Mouse (Mus musculus) heart, postnatal 0 days (tissue): Measurements from ENCODE around the gene Plxdc2. TPM values are rescaled to one million over a fixed set of nuclear protein-coding genes. Genes with fewer than 3 reads are reported as not detected.

Source experiments
- ATAC-seq: fragments of 200-750 bp; cut with Nextera tagmentation; 2 replicates; pipeline ENCODE4 v1.8.0; 2017; ENCODE audit warnings: low read depth, moderate number of reproducible peaks, moderate library complexity; ENCODE audit not compliant: insufficient read depth
- DNase-seq: peaks from one replicate; pipeline ENCODE4 v3.0.0-alpha.2; 2016; ENCODE audit warnings: low spot score
- H3K27ac ChIP-seq: fragments of 300-500 bp; sonication (generic); 2 replicates; pipeline ENCODE4 v1.5.1; 2014; ENCODE audit warnings: low read depth, mild to moderate bottlenecking
- H3K27me3 ChIP-seq: fragments of 300-500 bp; sonication (generic); 2 replicates; pipeline ENCODE4 v1.6.1; 2014; ENCODE audit warnings: low read length, mixed read lengths; ENCODE audit not compliant: control insufficient read depth, insufficient read depth
- H3K36me3 ChIP-seq: fragments of 300-500 bp; sonication (generic); replicated peaks from 2 replicates; pipeline ENCODE4 v1.6.1; 2014; ENCODE audit warnings: low read length, mixed read lengths; ENCODE audit not compliant: control insufficient read depth, insufficient read depth
- H3K4me1 ChIP-seq: fragments of 300-500 bp; sonication (generic); 2 replicates; pipeline ENCODE4 v1.6.1; 2014; ENCODE audit warnings: antibody characterized with exemption; ENCODE audit not compliant: control insufficient read depth, insufficient read depth
- H3K4me2 ChIP-seq: fragments of 300-500 bp; sonication (generic); 2 replicates; pipeline ENCODE4 v1.6.1; 2014; ENCODE audit warnings: low read depth, mild to moderate bottlenecking, low read length, moderate library complexity
- H3K4me3 ChIP-seq: fragments of 300-500 bp; sonication (generic); 2 replicates; pipeline ENCODE4 v1.5.1; 2014; ENCODE audit warnings: low read depth, low read length
- H3K9ac ChIP-seq: fragments of 300-500 bp; sonication (generic); replicated peaks from 2 replicates; pipeline ENCODE4 v1.6.1; 2014; ENCODE audit warnings: low read depth, low read length, mixed read lengths
- H3K9me3 ChIP-seq: fragments of 300-500 bp; sonication (generic); replicated peaks from 2 replicates; pipeline ENCODE4 v1.6.1; 2016; ENCODE audit warnings: low read length; ENCODE audit not compliant: control insufficient read depth
- CTCF ChIP-seq: IDR thresholded peaks from 2 replicates; pipeline ENCODE4 v1.5.1; 2016; ENCODE audit warnings: antibody characterized with exemption, control low read depth, low read depth
- EP300 ChIP-seq: IDR thresholded peaks from 2 replicates; pipeline ENCODE4 v1.6.1; 2016; ENCODE audit warnings: antibody characterized with exemption, low read depth
- WGBS: fragments of 180-500 bp; shearing (Covaris S2); extraction: QIAGEN DNeasy Blood & Tissue Kit; methylation state at CpG from one replicate; pipeline ENCODE4 v1.1.7; 2014; 5-methylcytosine and 5-hydroxymethylcytosine counted together
- polyA plus RNA-seq: library from polyadenylated mRNA; unstranded; fragments of >200 nt; fragmentation: Nextera tagmentation; extraction: Ambion mirVana; gene quantifications from 2 replicates; pipeline ENCODE4 v1.2.1, GENCODE M21; 2015
- total RNA-seq: library from RNA; depleted of rRNA; stranded (reverse); fragments of >200 nt; gene quantifications from 2 replicates; pipeline ENCODE4 v1.2.3, GENCODE M21; 2014; ENCODE audit warnings: low replicate concordance

Plxdc2 gene
- total and polyA plus RNA-seq, 2 experiments from 2014 or later: 4.2 to 6.1 TPM

DNA sequence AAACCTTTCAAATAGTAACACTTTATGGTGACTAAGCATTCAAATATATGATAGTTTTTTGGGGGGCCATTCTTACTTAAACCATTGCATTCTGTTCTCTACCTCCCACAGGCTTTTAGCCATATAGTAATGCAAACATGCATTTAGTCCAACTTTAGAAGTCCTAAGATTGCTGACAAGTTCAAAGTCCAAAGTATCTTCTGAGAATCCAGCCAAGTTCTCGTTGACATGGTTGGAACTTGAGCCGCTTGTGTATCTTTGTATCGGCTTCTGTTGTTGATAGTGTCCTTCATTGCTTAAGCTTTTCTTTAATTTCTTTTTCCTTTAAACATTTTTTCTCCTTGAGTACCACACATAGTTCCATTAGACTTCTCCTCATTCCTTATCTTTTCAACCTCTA, 286.0 kb downstream of the Plxdc2 start:
- no peaks in the 10 kb centered on the region for H3K36me3 ChIP-seq
- H3K4me3 ChIP-seq: no peak overlapping the region
- no peaks in the 10 kb centered on the region for H3K9me3 ChIP-seq
- H3K4me2 ChIP-seq: no peak overlapping the region
- no peaks in the 10 kb centered on the region for H3K27me3 ChIP-seq
- no peak overlapping the region for H3K9ac ChIP-seq
- TF ChIP-seq EP300: no peak
- TF ChIP-seq CTCF: no peak
- DNase-seq (no peak), ATAC-seq (no peak)
- no peaks in the 10 kb centered on the region for H3K4me1 ChIP-seq
- H3K27ac ChIP-seq: no peak overlapping the region
- 91% methylated on average over 3 of the region's 3 CpGs for WGBS

DNA sequence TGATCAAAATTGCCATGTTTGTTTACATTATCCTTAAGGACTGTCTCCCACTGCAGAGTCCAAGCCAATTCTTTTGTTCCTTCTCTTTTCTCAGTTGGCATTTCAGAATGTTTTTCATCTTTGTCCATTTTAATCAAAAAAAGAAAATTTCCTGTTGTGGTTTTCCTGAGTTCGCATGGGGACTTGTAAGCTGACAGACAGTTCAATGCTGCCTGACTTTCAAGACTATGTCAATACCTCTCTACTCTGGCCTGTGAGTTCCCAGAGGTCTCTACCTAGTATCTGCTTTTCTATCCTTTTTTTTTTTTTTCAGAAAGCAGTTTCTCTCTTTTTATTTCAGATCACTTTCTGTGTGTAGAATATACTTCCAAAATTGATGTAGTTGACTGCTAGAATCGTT, 295.6 kb downstream of the Plxdc2 start:
- H3K4me2 ChIP-seq: no peak overlapping the region
- H3K27me3 ChIP-seq: no peaks in the 10 kb centered on the region
- TF ChIP-seq EP300 (no peak), CTCF (no peak)
- no peak overlapping the region for H3K27ac ChIP-seq
- no peaks in the 10 kb centered on the region for H3K9me3 ChIP-seq
- 83% methylated on average over 2 of the region's 2 CpGs for WGBS
- no peaks in the 10 kb centered on the region for H3K36me3 ChIP-seq
- DNase-seq (no peak), ATAC-seq (no peak)
- no peaks in the 10 kb centered on the region for H3K4me1 ChIP-seq
- no peak overlapping the region for H3K9ac ChIP-seq
- no peak overlapping the region for H3K4me3 ChIP-seq

DNA sequence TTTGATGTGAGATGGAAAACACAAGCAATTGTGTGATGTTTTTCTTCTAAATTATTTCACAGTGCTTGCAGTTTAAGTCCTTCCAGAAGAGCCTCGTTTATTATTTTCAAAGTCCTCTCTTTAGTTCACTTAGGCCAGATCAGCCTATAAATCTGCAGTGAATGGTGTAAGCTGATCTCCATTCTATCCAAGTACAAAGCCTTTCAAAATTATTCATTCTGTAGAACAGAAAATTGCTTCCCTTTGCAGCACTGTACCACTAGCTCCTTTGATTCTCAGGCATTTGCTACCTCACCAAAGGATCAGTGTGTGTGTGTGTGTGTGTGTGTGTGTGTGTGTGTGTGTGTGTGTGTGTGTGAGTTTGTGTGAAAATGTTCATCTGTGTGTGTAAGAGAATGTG, 308.4 kb downstream of the Plxdc2 start:
- no peak for ATAC-seq

DNA sequence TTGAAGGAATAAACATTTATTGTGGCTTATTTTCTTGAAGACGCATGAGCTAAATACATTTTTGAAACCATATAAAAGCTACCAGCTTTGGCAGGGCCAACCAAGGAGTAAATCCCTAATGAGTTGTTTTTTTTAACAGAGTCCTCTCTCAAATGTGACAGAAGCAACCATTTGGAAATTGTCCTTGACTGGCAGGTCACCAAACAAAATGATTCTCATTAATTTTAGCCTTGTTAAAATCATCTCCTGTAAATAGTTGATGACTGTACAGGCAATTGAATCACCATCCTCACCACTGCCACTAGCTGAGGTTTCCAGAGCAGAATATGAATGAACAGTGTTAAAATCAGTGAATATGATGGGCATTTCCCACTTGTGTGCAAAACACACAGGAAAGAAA, 312.3 kb downstream of the Plxdc2 start:
- no peak for ATAC-seq
- Histone ChIP-seq H3K4me3 (no peak overlapping the region), H3K36me3 (no peaks in the 10 kb centered on the region), H3K9me3 (no peaks in the 10 kb centered on the region), H3K27me3 (no peaks in the 10 kb centered on the region), H3K4me1 (no peaks in the 10 kb centered on the region), H3K27ac (no peak overlapping the region), H3K9ac (no peak overlapping the region), H3K4me2 (no peak overlapping the region)
- TF ChIP-seq CTCF: no peak
- TF ChIP-seq EP300: no peak
- no peak for DNase-seq
- WGBS: 85% methylated on average over 1 of the region's 1 CpGs

More for the DNA sequence above, 308.4 kb downstream of the Plxdc2 start:
- Histone ChIP-seq H3K27me3 (no peaks in the 10 kb centered on the region), H3K4me1 (no peaks in the 10 kb centered on the region), H3K9ac (no peak overlapping the region), H3K4me2 (no peak overlapping the region), H3K9me3 (no peaks in the 10 kb centered on the region), H3K36me3 (no peaks in the 10 kb centered on the region), H3K4me3 (no peak overlapping the region), H3K27ac (no peak overlapping the region)
- DNase-seq: no peak
- WGBS: 59% methylated on average over 1 of the region's 1 CpGs
- no peak for TF ChIP-seq CTCF
- no peak for TF ChIP-seq EP300

DNA sequence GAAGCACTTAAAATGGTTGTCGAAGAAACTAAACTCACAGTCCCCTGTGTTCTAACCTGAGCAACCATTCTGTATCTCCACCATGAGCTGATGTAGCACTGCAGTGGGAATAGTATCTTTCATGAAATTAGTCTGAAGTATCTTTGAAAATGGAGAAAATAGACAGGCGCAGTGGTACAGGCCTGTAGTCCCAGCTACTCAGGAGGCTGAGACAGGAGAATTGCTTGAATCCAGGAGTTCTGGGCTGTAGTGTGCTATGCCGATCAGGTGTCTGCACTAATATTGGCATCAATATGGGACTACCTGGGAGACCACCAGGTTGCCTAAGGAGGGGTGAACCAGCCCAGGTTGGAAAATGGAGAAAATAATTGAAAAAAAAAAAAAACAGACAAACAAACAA, 326.8 kb downstream of the Plxdc2 start:
- Histone ChIP-seq H3K36me3 (no peaks in the 10 kb centered on the region), H3K9me3 (no peaks in the 10 kb centered on the region), H3K4me2 (no peak overlapping the region), H3K4me1 (no peaks in the 10 kb centered on the region), H3K9ac (no peak overlapping the region), H3K4me3 (no peak overlapping the region), H3K27me3 (no peaks in the 10 kb centered on the region), H3K27ac (no peak overlapping the region)
- TF ChIP-seq CTCF (no peak), EP300 (no peak)
- no peak for ATAC-seq
- DNase-seq: no peak
- WGBS: 87% methylated on average over 3 of the region's 3 CpGs

DNA sequence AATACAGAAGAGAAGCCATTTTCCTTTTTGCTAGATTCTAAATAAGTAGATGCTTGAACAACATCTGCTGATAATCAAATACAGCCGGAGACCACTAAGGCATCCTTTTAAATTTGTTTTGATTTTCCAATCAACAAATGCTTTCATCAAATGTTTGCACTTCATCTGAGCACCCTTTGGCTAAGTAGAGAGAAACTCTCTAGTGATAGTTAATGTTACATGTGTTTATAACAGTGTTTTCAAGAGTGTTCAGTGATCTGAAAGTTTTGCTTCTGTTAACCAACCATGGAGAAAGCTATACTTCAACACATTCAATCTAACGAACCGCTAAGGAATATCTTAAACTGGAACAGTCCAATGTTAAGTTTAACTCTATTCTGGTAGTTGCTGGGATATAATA, 327.6 kb downstream of the Plxdc2 start:
- Histone ChIP-seq H3K27me3 (no peaks in the 10 kb centered on the region), H3K4me3 (no peak overlapping the region), H3K9ac (no peak overlapping the region), H3K4me1 (no peaks in the 10 kb centered on the region), H3K4me2 (no peak overlapping the region), H3K36me3 (no peaks in the 10 kb centered on the region), H3K9me3 (no peaks in the 10 kb centered on the region), H3K27ac (no peak overlapping the region)
- TF ChIP-seq EP300 (no peak), CTCF (no peak)
- DNase-seq: no peak
- ATAC-seq: no peak
- WGBS: 75% methylated on average over 3 of the region's 3 CpGs
